Mouse (Mus musculus) inflammation-experienced regulatory T-cells (primary cell): ENCODE results near the gene Xirp2. TPM values are rescaled to one million over a fixed set of nuclear protein-coding genes. Genes with fewer than 3 reads are reported as not detected.

ENCODE experiments used
- polyA plus RNA-seq, 2 experiments: library from polyadenylated mRNA; unstranded; fragments of 100-300 nt; shearing (Covaris generic); gene quantifications; one replicate each; pipeline ENCODE4 v1.2.1; 2017

Gene Xirp2
- under 1 TPM in 1 of 2 experiments, not detected in 1; 0.15 TPM for polyA plus RNA-seq

GRCm38 (mm10) chr2:67445780-67446179 is at the start of gene Xirp2:
Gene Xirp2, plus strand, starts transcription at chr2:67446002.

GRCm38 (mm10) chr2:67413425-67413824 is 32.4 kb upstream of the Xirp2 start, which contains the start of gene Gm21830:
Gene Gm21830, plus strand, starts transcription at chr2:67413725.

GRCm38 (mm10) chr2:67433081-67433480 is 12.7 kb upstream of the Xirp2 start, which contains the start of gene Gm26727:
Gene Gm26727, minus strand, starts transcription at chr2:67433181.

GRCm38 (mm10) chr2:67565480-67566331 is 119.9 kb downstream of the Xirp2 start, which contains the start of gene B3galt1:
Gene B3galt1, plus strand, starts transcription at chr2:67565871.

Other genes with a start within 250 kb of the Xirp2 start
- gene Gm21830, start 32.3 kb upstream of the Xirp2 start, polyA plus RNA-seq: not detected
- gene Gm26727, start 12.8 kb upstream of the Xirp2 start, polyA plus RNA-seq: not detected
- 1 to 10 TPM; 1.1 to 1.8 TPM for gene B3galt1, start 119.9 kb downstream of the Xirp2 start, polyA plus RNA-seq